Mouse (Mus musculus) liver, adult 2 months (tissue): ENCODE data around the gene Dnah8. TPM values are rescaled to one million over a fixed set of nuclear protein-coding genes. Genes with fewer than 3 reads are reported as not detected.
"Not testable (repeated sequence)": the region's sequence is repeated elsewhere in the genome, so short reads cannot be mapped to it uniquely, and the experiment has no call there.

ENCODE experiments used
- DNase-seq: peaks from one replicate; pipeline ENCODE4 v3.0.0-alpha.2; 2011; ENCODE audit warnings: low read depth, low spot score; ENCODE audit errors: extremely low read depth
- H3K27ac ChIP-seq: fragments of 200-500 bp; replicated peaks from 2 replicates; pipeline ENCODE4 v1.5.1; 2012; ENCODE audit warnings: low read depth, mild to moderate bottlenecking, control low read depth, inconsistent platforms, low read length; ENCODE audit not compliant: insufficient read depth
- H3K27me3 ChIP-seq: fragments of 200-500 bp; 2 replicates; pipeline ENCODE4 v1.6.1; 2012; ENCODE audit warnings: mild to moderate bottlenecking, moderate library complexity, low read length, inconsistent platforms; ENCODE audit not compliant: control insufficient read depth, insufficient read depth
- H3K36me3 ChIP-seq: fragments of 200-500 bp; 2 replicates; pipeline ENCODE4 v1.6.1; 2012; ENCODE audit warnings: low read length, inconsistent platforms; ENCODE audit not compliant: control insufficient read depth, insufficient read depth
- H3K4me1 ChIP-seq: fragments of 200-500 bp; 2 replicates; pipeline ENCODE4 v1.6.1; 2011; ENCODE audit warnings: low read length; ENCODE audit not compliant: control insufficient read depth, insufficient read depth
- H3K4me3 ChIP-seq: fragments of 200-500 bp; 2 replicates; pipeline ENCODE4 v1.5.1; 2011; ENCODE audit warnings: low read depth, mild to moderate bottlenecking, control low read depth, low read length, moderate library complexity; ENCODE audit not compliant: insufficient read depth
- H3K79me2 ChIP-seq: fragments of 200-500 bp; 2 replicates; pipeline ENCODE4 v1.6.1; 2012; ENCODE audit warnings: inconsistent platforms, mild to moderate bottlenecking, low read length, moderate library complexity; ENCODE audit not compliant: control insufficient read depth, insufficient read depth
- H3K9ac ChIP-seq: fragments of 200-500 bp; 2 replicates; pipeline ENCODE4 v1.6.1; 2012; ENCODE audit warnings: low read depth, mild to moderate bottlenecking, control low read depth, inconsistent platforms, low read length
- CTCF ChIP-seq: fragments of 200-500 bp; IDR thresholded peaks from 2 replicates; pipeline ENCODE4 v1.5.1; 2011; ENCODE audit warnings: low read depth, low read length, control low read depth
- POLR2A ChIP-seq: fragments of 200-500 bp; IDR thresholded peaks from 2 replicates; pipeline ENCODE4 v1.6.1; 2011; ENCODE audit warnings: low read length, control low read depth; ENCODE audit not compliant: insufficient read depth; ENCODE audit errors: extremely low read depth
- WGBS: fragments of 180-500 bp; shearing (Covaris S2); methylation state at CpG from one replicate; pipeline ENCODE4 v1.1.7; 2018; 5-methylcytosine and 5-hydroxymethylcytosine counted together
- polyA plus RNA-seq: library from polyadenylated mRNA; depleted of rRNA; stranded (reverse); fragments of >200 nt; gene quantifications from 2 replicates; pipeline ENCODE4 v1.2.3, GENCODE M21; 2012; rRNA removed
- total RNA-seq: library from RNA; depleted of rRNA; stranded (reverse); fragments of >200 nt; gene quantifications from 2 replicates; pipeline ENCODE4 v1.2.3, GENCODE M21; 2014; rRNA removed

Dnah8 gene
- total RNA-seq (0.13 and 0.18 TPM in 2 replicates), polyA plus RNA-seq (0.15 and 0.20 TPM in 2 replicates)

DNA sequence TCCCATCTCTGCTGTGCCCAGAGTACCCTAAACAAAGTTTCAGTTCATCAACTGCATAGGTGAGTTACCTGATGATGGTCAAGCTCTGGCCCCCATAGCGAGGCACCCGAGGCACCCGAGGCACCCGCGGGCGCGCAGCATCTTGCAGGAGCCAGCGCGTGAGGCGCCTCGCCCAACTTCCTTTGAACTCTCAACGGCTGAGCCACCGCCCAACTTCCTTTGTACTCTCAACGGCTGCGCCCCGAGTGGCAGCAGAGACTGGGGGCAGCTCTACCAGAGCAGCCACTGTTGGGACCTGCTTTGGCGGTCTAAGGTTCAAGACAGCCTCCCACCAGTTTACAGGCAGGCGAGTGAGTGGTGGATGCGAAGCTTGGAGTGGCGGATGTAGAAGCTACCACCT, at the start of gene Dnah8:
Gene Dnah8, plus strand, starts transcription at position 223 of the 400 bp plus-strand sequence.
- H3K4me1 ChIP-seq, H3K36me3 ChIP-seq, H3K4me3 ChIP-seq, H3K79me2 ChIP-seq, DNase-seq, H3K27me3 ChIP-seq, H3K27ac ChIP-seq, H3K9ac ChIP-seq: not testable (repeated sequence)
- no CpG with 5 or more reads among the region's 20 CpGs for WGBS

- H3K36me3 ChIP-seq: no peaks in the 10 kb centered on the region
- H3K79me2 ChIP-seq: 0 out of 2 replicates have a peak, but pooled peaks cover 6% of the 10 kb centered on the region
- no peaks in the 10 kb centered on the region for H3K27me3 ChIP-seq
- H3K4me3 ChIP-seq: no peak overlapping the region
- H3K27ac ChIP-seq: no peak overlapping the region
- no peak overlapping the region for H3K9ac ChIP-seq
- whole genome bisulfite sequencing: 71% methylated on average over 8 of the region's 8 CpGs
- H3K4me1 ChIP-seq: peaks cover 7% of the 10 kb centered on the region
- no peak for DNase-seq
- TF ChIP-seq CTCF (no peak), POLR2A (no peak)
Observed at GRCm38 (mm10) chr17:30574783-30575075, 49.4 kb upstream of the Dnah8 start.

- peaks cover 5% of the 10 kb centered on the region for H3K4me1 ChIP-seq
- H3K27ac ChIP-seq: 0 out of 2 replicates have a peak overlapping the region, but pooled peaks have one; percentile 13
- H3K4me3 ChIP-seq: peak overlapping the region; percentile 92
- TF ChIP-seq CTCF: no peak
- no peak for TF ChIP-seq POLR2A
- WGBS: 2% methylated on average over 35 of the region's 35 CpGs
- DNase-seq: no peak
- peak overlapping the region; percentile 82 for H3K9ac ChIP-seq
- H3K36me3 ChIP-seq: no peaks in the 10 kb centered on the region
- H3K27me3 ChIP-seq: no peaks in the 10 kb centered on the region
- 0 out of 2 replicates have a peak, but pooled peaks cover 6% of the 10 kb centered on the region for H3K79me2 ChIP-seq
Observed at GRCm38 (mm10) chr17:30575121-30575904, 48.8 kb upstream of the Dnah8 start.

DNA sequence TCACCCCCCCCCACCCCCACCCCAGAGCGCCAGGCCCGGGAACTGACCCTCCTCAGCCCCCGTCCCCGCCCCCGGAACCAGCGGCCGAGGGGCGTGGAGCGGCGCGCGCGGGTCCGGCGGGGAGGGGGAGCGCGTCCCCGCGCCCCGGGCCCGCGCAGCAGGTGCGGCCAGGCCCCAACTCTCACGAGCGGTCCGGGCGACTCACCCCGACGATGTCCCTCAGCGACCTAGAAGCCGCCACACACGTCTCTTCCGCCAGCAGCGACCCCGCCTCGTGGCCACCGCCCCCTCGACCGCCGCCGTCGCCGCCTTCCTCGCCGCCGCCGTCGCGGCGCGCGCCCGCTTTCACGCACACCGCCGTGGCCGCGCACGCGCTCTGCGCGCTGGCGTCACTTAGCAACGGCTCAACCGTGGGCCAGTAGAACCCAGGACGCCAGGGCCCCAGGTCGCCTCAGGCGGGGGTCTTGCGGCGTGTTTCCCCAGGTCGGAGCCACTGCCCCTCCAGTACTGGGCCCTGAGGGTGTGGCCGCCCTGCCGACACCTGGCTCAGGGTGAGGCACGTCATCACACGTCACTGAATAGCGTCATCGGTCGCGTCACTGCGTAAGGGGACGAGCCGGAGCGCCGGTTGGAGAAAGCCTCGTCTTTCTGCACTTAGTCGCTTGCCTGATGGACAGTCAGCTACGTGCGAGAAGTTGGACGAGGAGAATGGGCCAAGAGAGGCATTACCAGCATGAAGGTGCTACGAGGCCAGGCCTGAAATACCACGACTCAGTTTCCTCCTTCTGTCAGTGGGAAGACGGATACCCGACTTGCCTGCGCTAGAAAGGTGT, 48.0 kb upstream of the Dnah8 start, which contains the start of gene Btbd9:
Gene Btbd9, minus strand, starts transcription at position 548 of the 833 bp plus-strand sequence.
- Histone ChIP-seq H3K79me2 (0 out of 2 replicates have a peak, but pooled peaks cover 3% of the 10 kb centered on the region), H3K4me1 (peaks cover 5% of the 10 kb centered on the region), H3K4me3 (peak within 1 kb of the TSS; percentile 92), H3K9ac (peak within 1 kb of the TSS; percentile 91), H3K27me3 (no peaks in the 10 kb centered on the region), H3K36me3 (no peaks in the 10 kb centered on the region), H3K27ac (peak within 1 kb of the TSS; percentile 93)
- peak; percentile 46; the same call in 1 of the 2 replicates for TF ChIP-seq POLR2A
- TF ChIP-seq CTCF: no peak
- WGBS: 1% methylated on average over 89 of the region's 94 CpGs
- peak; percentile 75 for DNase-seq

DNA sequence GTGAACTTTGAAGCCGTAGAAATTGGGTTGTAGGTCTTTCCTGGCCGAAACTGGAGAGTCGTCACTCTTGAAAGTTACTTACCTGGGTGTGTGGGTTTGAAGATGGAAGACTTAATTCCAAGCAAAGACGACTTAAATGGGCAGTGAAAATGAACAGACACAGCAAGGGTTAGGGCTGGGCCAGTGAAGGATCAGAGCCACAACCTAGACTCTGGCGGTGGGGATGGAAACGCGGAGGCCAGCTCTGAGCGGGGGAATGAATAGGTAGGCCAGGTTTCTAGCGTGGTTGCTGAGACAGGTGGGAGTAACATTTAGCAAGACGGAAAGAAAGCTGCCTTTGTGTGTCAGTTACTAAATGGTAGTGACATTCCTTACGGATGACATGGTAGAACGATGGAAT, 47.2 kb upstream of the Dnah8 start:
- Histone ChIP-seq H3K36me3 (no peaks in the 10 kb centered on the region), H3K9ac (peak overlapping the region; percentile 91; the same call in 1 of the 2 replicates), H3K79me2 (0 out of 2 replicates have a peak, but pooled peaks cover 3% of the 10 kb centered on the region), H3K4me3 (peak overlapping the region; percentile 92), H3K27ac (no peak overlapping the region), H3K27me3 (no peaks in the 10 kb centered on the region), H3K4me1 (peaks cover 5% of the 10 kb centered on the region)
- no peak for TF ChIP-seq POLR2A
- TF ChIP-seq CTCF: no peak
- WGBS: 49% methylated on average over 12 of the region's 12 CpGs
- DNase-seq: no peak

DNA sequence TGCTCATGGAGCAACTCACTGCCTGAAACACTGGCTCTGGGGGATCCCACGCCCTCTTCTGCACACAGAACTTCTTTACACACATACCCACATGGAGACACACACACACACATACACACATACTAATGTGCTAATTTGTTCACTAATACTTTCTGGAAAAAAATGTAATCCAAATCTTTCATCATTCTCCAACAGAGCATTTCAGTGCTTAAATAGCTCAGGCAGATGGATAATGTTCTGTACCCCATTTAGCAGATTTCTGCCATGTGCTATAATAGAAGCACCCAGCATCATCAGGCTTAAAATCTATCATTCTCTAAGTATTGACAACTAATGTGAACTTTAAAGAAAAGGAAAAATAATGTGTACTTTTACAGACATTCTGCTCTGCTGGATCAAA, 43.4 kb upstream of the Dnah8 start:
- H3K36me3 ChIP-seq: no peaks in the 10 kb centered on the region
- no peaks in the 10 kb centered on the region for H3K79me2 ChIP-seq
- H3K27ac ChIP-seq: no peak overlapping the region
- 84% methylated on average over 1 of the region's 1 CpGs for WGBS
- TF ChIP-seq CTCF: no peak
- no peak for TF ChIP-seq POLR2A
- no peak for DNase-seq
- peaks cover 3% of the 10 kb centered on the region for H3K4me1 ChIP-seq
- no peaks in the 10 kb centered on the region for H3K27me3 ChIP-seq
- no peak overlapping the region for H3K4me3 ChIP-seq
- no peak overlapping the region for H3K9ac ChIP-seq
